Mouse (Mus musculus): ENCODE measurements around the gene Klhdc3.

Klhdc3 gene

GRCm38 (mm10) chr17:46624598-46624997 is 56.1 kb downstream of the Klhdc3 start:
- no peak for DNase-seq (ENCODE audit: low spot score in 2 of 2)
